Mouse (Mus musculus) liver, adult (tissue): Measurements from ENCODE around the gene Olfr522.

Source experiments
- GATA4 ChIP-seq: IDR thresholded peaks from 2 replicates; pipeline ENCODE4 v1.6.1; 2014; ENCODE audit warnings: mild to moderate bottlenecking, low read length; ENCODE audit not compliant: insufficient replicate concordance

Olfr522 gene

DNA sequence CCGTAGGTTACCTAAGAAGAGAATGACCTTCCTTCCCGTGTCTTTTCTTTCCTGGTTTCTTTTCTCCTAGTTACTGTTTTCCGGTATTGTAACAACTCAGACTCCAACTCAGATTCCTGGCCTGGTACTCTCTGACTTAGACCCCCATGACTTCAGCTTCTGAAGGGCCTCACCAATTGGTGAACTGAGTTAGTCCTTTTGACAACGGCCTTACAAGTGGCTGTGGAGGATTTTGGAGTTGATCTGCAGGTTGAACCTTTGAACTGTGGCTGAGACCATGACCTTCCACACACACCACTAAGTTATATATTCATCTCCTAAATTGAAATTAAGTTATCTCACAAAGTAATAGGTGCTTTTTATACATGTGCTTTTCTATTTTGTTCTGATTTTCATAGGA is 19.6 kb upstream of the Olfr522 start:
- TF ChIP-seq GATA4 = no peak

DNA sequence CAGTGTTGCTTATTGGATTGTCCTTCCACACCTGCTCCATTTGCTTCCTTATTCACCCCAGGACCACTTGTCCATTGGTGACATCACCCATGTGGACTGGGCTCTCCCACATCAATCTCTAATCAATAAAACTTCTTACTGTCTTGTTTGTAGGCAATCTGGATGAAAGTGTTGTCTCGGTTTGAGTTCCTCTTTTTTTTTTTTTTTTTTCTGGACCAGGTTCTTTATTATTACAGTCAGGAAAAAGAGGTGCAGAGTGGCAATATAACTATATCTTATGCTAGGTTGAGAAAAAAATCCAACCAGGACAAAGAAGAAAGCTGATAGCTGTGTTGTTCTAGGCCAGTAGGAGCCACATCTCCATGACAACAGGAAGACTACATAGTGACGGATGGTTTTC is 16.1 kb upstream of the Olfr522 start:
- no peak for TF ChIP-seq GATA4

DNA sequence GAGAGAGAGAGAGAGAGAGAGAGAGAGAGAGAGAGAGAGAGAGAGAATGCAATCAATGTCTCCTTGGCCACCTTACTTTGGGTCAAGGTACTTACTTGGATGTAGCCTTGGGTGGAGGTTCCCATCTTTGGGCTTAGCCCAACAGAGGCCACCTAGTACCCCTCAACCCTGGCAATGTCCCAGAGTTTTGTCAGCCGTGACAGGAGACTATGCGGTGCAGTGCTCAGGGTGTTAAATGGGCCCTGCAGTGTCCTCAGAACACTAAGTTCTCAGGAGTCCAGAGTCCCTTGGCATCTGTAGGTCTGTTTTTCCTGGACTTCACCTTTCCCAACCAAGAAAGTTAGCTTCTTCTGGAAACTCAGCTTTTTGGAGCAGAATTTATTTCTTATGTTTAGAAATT is 14.6 kb upstream of the Olfr522 start:
- TF ChIP-seq GATA4 = no peak

DNA sequence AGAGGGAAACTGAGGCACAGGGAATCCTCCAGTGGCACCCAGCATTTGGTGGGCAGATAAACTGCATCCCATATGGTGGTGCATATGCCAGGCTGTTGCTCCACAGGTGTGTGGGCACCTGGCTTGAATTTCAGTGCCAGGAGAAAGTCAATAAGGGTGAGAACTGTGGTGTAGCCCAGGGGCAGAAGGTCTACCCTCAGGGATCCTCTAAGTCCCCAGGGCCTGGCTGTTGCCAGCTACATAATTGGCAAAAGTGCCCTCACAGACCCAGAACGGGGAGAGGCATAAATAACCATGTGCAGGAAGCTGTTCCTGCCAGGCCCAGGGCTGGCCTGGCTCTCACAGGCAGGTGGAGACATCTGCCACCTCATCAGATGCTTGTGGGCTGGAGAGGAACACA is 8.4 kb upstream of the Olfr522 start, which contains the start of gene Olfr523:
Olfr523 (plus strand) TSS at position 282 of the 400 bp plus-strand sequence.
- TF ChIP-seq GATA4 = no peak

DNA sequence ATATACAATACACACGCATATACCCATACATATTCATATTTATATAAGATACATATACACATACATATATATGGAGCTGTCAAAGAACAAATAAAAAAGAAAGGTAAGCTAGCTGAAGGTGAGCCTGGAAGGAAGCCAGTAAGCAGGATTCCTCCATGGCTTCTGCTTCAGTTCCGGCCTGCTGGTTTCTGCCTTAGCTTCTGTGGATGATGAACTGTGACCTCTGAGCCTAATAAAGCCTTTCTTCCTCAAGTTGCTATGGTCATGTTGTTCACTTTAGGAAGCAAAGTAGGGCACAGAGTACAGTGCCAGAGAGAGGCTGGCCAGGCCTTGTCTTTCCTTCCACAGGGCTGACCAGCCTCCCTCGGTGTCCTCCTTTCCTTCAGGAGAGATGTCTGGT is 6.3 kb upstream of the Olfr522 start:
- no peak for TF ChIP-seq GATA4

DNA sequence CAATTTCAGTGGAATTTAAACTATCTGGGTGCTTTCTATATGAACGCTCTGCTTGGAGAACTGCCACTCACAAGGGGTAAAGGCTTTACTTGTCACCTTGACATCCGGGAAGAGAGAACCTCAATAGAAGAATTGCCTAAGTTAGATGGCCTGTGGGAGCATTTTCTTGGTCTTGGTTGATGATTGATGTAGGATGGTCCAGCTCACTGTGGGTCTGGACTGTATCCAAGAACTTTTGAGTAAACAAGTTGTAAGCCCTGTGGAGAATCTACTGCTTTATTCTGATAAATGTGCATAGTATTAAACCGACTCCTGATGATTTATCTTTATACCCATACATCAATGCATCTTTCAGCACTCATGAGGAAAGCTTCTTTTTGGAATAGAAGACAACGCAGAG is 4.8 kb upstream of the Olfr522 start:
- no peak for TF ChIP-seq GATA4

DNA sequence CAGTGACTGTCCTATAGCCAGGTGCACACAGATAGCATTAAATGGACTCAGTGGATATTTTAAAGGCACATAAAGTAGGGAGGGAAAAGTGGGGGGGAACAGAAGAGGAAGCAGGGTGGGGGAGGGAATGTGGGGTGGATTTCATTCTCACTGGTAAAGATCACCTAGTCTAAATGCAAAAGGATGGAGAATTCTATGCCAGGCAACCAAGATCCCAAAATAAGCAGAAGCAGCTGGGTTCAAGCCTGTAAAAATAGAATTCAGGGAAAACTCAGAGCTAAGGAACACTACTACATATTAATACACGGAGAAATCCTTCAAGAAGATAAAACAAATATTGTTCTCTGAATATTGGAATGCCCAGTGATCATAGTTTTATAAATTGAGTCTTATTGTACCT is 3.4 kb upstream of the Olfr522 start:
- TF ChIP-seq GATA4 = no peak

DNA sequence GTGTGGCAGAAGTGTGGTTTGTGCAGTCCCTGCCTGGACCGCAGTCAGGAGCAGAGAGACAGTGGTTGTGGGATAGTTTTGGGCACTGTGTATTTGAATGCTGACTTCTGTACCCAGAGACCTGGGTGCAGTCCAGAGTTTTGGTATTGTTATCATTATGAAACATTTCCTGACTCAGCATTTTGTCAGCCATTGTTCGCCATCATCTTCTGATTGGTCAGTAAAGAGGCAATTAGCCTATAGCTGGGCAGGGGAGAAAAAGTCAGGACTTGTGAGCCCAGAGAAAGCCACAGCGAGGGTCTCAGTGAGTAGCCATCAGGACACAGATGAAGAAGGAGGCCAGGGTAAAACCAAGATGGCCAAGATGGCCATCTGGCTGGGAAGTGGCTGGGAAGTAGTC is 4.2 kb downstream of the Olfr522 start:
- TF ChIP-seq GATA4 = no peak

DNA sequence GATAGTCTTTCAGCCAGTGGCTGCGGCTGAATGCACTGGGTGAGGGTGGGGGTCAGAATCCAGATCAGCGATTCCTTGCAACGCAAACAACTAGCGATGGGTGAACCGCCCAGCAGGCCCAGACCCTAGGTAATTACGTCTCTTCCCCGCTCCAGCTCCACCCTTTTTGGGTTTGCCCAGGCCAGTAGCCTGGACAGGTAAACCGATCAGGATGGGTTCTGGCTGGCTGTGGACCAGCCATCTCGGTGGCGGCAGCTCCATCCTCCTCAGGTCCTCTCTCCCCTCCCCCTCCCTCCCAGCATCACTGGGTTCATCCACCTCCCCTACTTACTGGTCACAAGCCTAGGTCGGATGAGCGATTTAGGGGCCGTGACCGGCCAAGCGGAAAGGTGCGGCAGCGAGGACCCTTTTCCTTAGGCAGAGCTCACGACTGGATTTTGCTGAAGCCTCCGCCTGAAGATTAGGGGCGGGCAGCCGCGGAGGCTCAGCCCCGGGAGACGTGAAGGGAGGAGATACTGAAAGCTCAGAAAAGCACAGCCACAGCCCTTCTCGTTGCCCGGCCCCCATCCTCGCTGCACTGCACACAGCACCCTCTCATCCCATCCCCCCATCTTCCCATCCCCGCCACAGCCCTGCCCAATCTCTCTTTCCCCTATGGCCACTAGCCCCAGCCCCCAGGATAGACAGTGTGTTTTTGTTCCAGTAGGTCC is 10.2 kb downstream of the Olfr522 start, which contains the start of gene Sprn:
Sprn (minus strand) TSS at position 660 of the 710 bp plus-strand sequence.
- TF ChIP-seq GATA4 = no peak

DNA sequence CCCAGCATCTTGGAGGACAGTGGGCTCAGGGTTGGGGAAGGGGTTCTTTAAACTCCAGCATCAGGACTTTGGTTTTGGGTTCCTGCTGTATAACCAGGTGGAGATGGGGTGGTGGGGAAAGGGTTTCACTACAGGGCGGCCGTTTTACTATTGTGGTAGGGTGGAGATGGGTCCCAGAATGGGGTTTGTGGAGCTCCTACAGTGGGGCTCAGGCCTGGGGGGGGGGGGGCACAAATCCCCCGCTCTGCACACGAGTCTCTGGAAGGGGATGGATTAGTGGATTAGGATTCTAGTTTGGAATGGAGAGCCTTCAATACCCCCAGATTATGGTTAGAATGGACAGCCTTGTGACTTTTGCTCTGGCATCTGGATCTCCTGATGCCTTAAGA is 10.7 kb downstream of the Olfr522 start:
- no peak for TF ChIP-seq GATA4

DNA sequence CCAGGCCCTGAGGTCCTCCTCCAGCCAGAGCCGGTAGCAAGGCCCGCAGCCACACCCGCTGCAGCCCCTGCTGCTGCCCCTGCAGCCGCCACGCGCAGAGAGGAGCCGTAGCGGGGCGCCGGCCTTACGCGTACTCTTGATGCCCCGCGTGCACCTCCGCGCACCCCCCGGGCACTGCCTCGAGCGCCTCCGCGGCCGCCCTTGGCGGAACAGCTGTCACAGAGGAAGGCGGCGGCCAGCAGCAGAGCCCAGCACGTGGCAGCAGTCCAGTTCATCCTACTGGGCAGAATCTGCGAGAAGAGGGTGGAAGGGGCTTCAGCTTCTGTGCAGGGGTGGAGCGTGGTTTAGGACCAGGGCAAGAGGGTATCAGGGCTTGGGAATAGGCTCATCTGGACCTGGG is 11.2 kb downstream of the Olfr522 start:
- TF ChIP-seq GATA4 = no peak

DNA sequence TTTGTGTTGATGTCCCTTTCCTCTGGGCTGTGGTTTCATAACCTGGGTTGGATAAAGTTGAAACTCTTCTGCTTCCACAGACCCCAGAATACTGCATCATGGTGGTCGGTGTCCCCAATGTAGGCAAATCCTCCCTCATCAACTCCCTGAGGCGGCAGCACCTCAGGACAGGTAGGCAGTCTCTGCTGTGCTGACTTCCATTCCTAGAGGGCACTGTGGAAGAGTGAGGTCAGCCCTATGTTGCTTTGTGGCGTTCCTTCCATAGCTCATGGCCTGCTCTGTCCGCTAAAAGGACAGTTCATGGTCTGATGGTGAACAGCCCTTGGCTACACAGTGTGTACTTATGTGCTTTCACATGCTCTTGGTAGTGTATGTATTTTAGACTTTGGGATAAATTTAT is 20.0 kb downstream of the Olfr522 start:
- TF ChIP-seq GATA4 = no peak

DNA sequence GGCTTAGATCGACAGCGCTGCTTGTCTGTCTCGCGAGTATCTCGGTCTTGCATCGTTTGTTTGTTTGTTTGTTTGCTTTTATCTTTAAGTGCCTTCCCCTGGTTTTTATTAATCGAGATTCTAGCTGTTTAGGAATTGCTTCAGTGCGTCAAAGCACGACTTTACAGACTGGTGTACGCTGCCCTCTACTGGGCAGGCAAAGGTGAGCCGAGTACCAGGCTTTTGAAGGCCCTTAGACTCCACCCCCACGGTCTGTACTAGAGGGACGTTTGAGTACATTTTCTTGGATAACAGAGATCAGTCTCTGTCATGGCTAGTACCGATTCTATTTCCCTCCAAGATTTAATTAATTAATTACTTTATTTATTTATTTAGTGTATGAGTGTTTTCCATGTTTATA is 23.2 kb downstream of the Olfr522 start:
- TF ChIP-seq GATA4 = no peak

DNA sequence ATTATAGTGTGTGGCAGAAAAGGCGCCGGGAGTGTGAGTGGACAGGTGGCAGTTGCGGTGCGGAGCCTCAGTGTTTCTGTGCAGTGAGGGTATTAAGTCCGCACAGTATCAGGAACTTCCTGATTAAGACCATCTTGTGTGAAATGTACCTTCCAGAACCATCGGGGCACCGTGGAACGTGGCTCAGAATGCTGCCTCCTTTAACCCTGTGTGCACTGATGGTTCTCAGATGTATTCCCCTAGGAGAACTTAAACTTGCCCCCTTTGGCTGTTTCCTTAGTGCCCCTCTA is 26.6 kb downstream of the Olfr522 start:
- no peak for TF ChIP-seq GATA4

DNA sequence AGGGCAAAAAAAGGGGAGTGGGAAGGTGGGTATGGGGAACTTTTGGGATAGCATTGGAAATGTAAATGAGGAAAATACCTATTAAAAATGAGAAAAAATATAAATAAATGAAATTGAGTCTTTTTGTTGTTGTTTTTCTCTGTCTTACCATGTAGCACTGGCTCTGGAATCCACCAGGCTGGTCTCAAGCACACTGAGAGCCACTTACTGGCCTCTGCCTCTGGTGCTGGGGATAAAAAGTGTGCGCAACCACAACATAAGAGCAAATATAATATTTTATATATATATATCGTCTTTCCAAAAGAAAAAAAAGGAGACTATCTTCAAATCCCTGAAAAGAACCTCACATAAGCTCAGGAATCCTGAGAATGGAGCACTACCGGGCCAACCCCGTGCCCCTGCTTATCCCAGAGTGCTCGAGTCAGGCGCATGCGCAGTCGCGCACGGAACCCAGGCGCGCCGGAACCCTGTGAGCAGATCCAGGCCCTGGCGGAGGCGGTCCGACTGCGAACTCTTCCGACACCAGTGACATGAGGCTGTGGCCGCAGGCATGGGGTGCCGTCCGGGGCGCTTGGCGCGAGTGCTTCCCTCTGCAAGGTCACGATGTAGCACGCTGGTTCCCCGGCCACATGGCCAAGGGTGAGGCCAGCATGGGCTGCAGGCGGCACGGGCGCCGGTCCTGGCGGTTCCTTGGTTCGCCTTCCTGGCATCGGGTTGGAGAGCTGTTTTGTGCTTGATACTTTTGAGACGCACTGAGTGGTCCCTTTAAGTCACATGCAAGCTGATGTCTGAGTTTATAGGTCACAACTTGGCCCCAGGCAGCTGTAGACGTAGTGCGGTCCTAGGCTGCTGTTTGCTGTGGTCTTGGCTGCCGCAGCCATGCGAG is 27.2 kb downstream of the Olfr522 start, which contains the start of gene Mtg1:
Mtg1 (plus strand) TSS at position 430 of the 886 bp plus-strand sequence.
- TF ChIP-seq GATA4 = 0 out of 2 replicates have a peak, but pooled peaks have one; percentile 72

DNA sequence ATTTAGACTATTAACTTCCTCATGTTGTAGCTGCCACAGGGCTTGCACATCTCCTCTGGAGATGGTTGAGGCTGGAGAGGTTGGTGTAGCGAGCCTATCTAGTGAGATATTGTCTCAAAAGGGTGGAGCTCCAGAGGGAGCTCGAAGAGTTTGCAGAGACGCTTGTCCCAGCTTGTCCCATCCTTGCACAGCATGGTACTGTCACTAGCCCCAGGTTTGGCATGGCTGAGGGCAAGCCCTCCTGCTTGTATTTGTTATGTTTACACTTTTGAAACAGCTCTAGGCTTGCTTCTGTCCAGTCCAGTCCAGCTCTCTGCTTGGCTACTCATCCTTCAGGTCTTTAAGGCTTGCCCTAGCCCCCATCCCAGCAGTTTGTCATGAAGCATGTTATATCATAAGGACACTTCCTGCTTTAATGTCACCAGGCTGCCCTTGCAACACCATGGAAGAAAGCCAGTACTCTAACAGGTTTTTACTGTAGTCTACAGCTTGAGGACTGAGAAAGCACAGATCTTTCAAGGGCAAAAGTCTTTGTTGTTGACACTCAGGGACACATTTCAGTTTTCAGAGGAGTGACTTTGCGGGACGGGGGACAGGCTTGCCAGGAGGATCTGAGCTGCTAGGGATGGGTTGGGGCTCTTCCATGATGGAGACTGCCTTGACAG is 29.3 kb downstream of the Olfr522 start:
- TF ChIP-seq GATA4 = no peak
